Mouse (Mus musculus) hindbrain, embryonic 12.5 days (tissue): Measurements from ENCODE around the gene Olfr446. TPM values are rescaled to one million over a fixed set of nuclear protein-coding genes. Genes with fewer than 3 reads are reported as not detected.
A peak's percentile ranks its signal among the peaks of the same experiment; 100 is the strongest.

ENCODE experiments used
- ATAC-seq: fragments of 200-750 bp; cut with Nextera tagmentation; 2 replicates; pipeline ENCODE4 v1.8.0; 2017; ENCODE audit warnings: moderate TSS enrichment; ENCODE audit not compliant: low FRiP score
- H3K27ac ChIP-seq: fragments of 300-500 bp; sonication (generic); 2 replicates; pipeline ENCODE4 v1.5.1; 2016; ENCODE audit warnings: mild to moderate bottlenecking
- H3K27me3 ChIP-seq: fragments of 300-500 bp; sonication (generic); 2 replicates; pipeline ENCODE4 v1.6.1; 2016; ENCODE audit warnings: mild to moderate bottlenecking
- H3K36me3 ChIP-seq: fragments of 300-500 bp; sonication (generic); 2 replicates; pipeline ENCODE4 v1.6.1; 2016; ENCODE audit warnings: mild to moderate bottlenecking
- H3K4me1 ChIP-seq: fragments of 300-500 bp; sonication (generic); 2 replicates; pipeline ENCODE4 v1.6.1; 2016
- H3K4me2 ChIP-seq: fragments of 300-500 bp; sonication (generic); replicated peaks from 2 replicates; pipeline ENCODE4 v1.6.1; 2016; ENCODE audit warnings: mild to moderate bottlenecking
- H3K4me3 ChIP-seq: fragments of 300-500 bp; sonication (generic); 2 replicates; pipeline ENCODE4 v1.5.1; 2016; ENCODE audit warnings: mild to moderate bottlenecking
- H3K9ac ChIP-seq: fragments of 300-500 bp; sonication (generic); 2 replicates; pipeline ENCODE4 v1.6.1; 2016; ENCODE audit warnings: mild to moderate bottlenecking, moderate library complexity
- H3K9me3 ChIP-seq: fragments of 300-500 bp; sonication (generic); replicated peaks from 2 replicates; pipeline ENCODE4 v1.6.1; 2016; ENCODE audit warnings: mild to moderate bottlenecking
- WGBS: fragments of 180-500 bp; shearing (Covaris S2); methylation state at CpG from one replicate; pipeline ENCODE4 v1.1.7; 2016; 5-methylcytosine and 5-hydroxymethylcytosine counted together
- polyA plus RNA-seq: library from polyadenylated mRNA; unstranded; fragments of >200 nt; fragmentation: Nextera tagmentation; extraction: Ambion mirVana; gene quantifications from 2 replicates; pipeline ENCODE4 v1.2.1, GENCODE M21; 2016

Gene Olfr446
- polyA plus RNA-seq: not detected in 2 replicates

GRCm38 (mm10) chr6:42921077-42921476, at the start of gene Olfr446:
TSS of gene Olfr446 (plus strand) at chr6:42921377.
- no peak within 1 kb of the TSS for H3K4me3 ChIP-seq
- H3K27ac ChIP-seq: no peak within 1 kb of the TSS
- H3K36me3 ChIP-seq: no peaks in the 10 kb centered on the region
- no peaks in the 10 kb centered on the region for H3K9me3 ChIP-seq
- 66% methylated on average over 2 of the region's 2 CpGs for WGBS
- no peak within 1 kb of the TSS for H3K9ac ChIP-seq
- H3K4me2 ChIP-seq: no peak within 1 kb of the TSS
- H3K27me3 ChIP-seq: no peaks in the 10 kb centered on the region
- no peak for ATAC-seq
- H3K4me1 ChIP-seq: no peaks in the 10 kb centered on the region

- Histone ChIP-seq H3K27me3 (no peaks in the 10 kb centered on the region), H3K9ac (no peak overlapping the region), H3K4me3 (no peak overlapping the region), H3K36me3 (no peaks in the 10 kb centered on the region), H3K27ac (no peak overlapping the region), H3K9me3 (no peaks in the 10 kb centered on the region), H3K4me1 (no peaks in the 10 kb centered on the region), H3K4me2 (no peak overlapping the region)
- ATAC-seq: no peak
Measured at GRCm38 (mm10) chr6:42876323-42876722, 44.9 kb upstream of the Olfr446 start.

GRCm38 (mm10) chr6:42890141-42890540, 31.0 kb upstream of the Olfr446 start, which contains the start of gene Olfr448:
TSS of gene Olfr448 (plus strand) at chr6:42890441.
- no peak within 1 kb of the TSS for H3K4me3 ChIP-seq
- H3K9me3 ChIP-seq: no peaks in the 10 kb centered on the region
- H3K27me3 ChIP-seq: no peaks in the 10 kb centered on the region
- no peak within 1 kb of the TSS for H3K27ac ChIP-seq
- no peak within 1 kb of the TSS for H3K9ac ChIP-seq
- 94% methylated on average over 1 of the region's 1 CpGs for WGBS
- H3K4me2 ChIP-seq: no peak within 1 kb of the TSS
- ATAC-seq: no peak
- H3K36me3 ChIP-seq: no peaks in the 10 kb centered on the region
- no peaks in the 10 kb centered on the region for H3K4me1 ChIP-seq

GRCm38 (mm10) chr6:42900345-42900744, 20.8 kb upstream of the Olfr446 start:
- Histone ChIP-seq H3K36me3 (no peaks in the 10 kb centered on the region), H3K9ac (no peak overlapping the region), H3K4me3 (no peak overlapping the region), H3K9me3 (no peaks in the 10 kb centered on the region), H3K27me3 (no peaks in the 10 kb centered on the region), H3K27ac (no peak overlapping the region), H3K4me2 (no peak overlapping the region), H3K4me1 (no peaks in the 10 kb centered on the region)
- no peak for ATAC-seq
- 26% methylated on average over 1 of the region's 1 CpGs for WGBS

- no peaks in the 10 kb centered on the region for H3K9me3 ChIP-seq
- H3K4me2 ChIP-seq: no peak within 1 kb of the TSS
- no peaks in the 10 kb centered on the region for H3K36me3 ChIP-seq
- ATAC-seq: no peak
- H3K27me3 ChIP-seq: no peaks in the 10 kb centered on the region
- no peaks in the 10 kb centered on the region for H3K4me1 ChIP-seq
- no peak within 1 kb of the TSS for H3K27ac ChIP-seq
- no peak within 1 kb of the TSS for H3K4me3 ChIP-seq
- no peak within 1 kb of the TSS for H3K9ac ChIP-seq
Measured at GRCm38 (mm10) chr6:42908578-42908977, 12.6 kb upstream of the Olfr446 start, which contains the start of gene Olfr447. TSS of gene Olfr447 (plus strand) at chr6:42908878.

GRCm38 (mm10) chr6:42948767-42949166, 27.6 kb downstream of the Olfr446 start, which contains the start of gene Olfr444:
TSS of gene Olfr444 (plus strand) at chr6:42949067.
- Histone ChIP-seq H3K9me3 (no peaks in the 10 kb centered on the region; the same call in 1 of the 2 replicates), H3K36me3 (no peaks in the 10 kb centered on the region), H3K4me2 (no peak within 1 kb of the TSS), H3K9ac (no peak within 1 kb of the TSS), H3K4me1 (no peaks in the 10 kb centered on the region), H3K4me3 (no peak within 1 kb of the TSS), H3K27ac (no peak within 1 kb of the TSS), H3K27me3 (no peaks in the 10 kb centered on the region)
- ATAC-seq: no peak
- WGBS: 89% methylated on average over 1 of the region's 1 CpGs

DNA sequence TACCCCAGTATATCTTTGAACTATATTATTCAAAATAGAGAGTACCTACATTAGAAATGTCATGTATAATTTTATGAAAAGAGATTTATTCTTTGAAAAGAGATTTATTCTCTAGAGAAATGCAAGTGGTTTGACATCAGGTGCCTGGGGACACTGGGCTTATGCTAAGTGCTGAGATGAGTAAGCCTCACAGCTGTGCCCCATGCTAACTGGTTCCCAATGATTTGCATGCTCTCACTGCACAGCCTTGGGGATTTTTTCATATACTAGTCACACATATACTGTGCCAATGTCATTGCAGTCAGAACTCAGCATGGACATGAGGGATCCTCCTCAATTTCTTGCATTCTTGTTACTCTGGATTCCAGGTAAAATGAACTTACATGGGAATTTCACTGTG, 59.2 kb downstream of the Olfr446 start:
- Histone ChIP-seq H3K36me3 (no peaks in the 10 kb centered on the region), H3K4me1 (no peaks in the 10 kb centered on the region), H3K4me3 (no peak overlapping the region), H3K27ac (no peak overlapping the region), H3K9me3 (no peaks in the 10 kb centered on the region), H3K9ac (no peak overlapping the region), H3K4me2 (no peak overlapping the region), H3K27me3 (no peaks in the 10 kb centered on the region)
- 0 out of 2 replicates have a peak, but pooled peaks have one; percentile 71 for ATAC-seq

Other genes starting within 250 kb of the Olfr446 start
- 189 and 192 TPM in 2 replicates for gene Tcaf1, start 211.3 kb upstream of the Olfr446 start, polyA plus RNA-seq
- gene Olfr453, start 182.0 kb upstream of the Olfr446 start, polyA plus RNA-seq: not detected in 2 replicates
- not detected in 2 replicates for gene Olfr38, start 165.0 kb upstream of the Olfr446 start, polyA plus RNA-seq
- not detected in 2 replicates for gene Olfr452, start 136.3 kb upstream of the Olfr446 start, polyA plus RNA-seq
- not detected in 2 replicates for gene Olfr450, start 109.4 kb upstream of the Olfr446 start, polyA plus RNA-seq
- not detected in 2 replicates for gene Olfr449, start 87.0 kb upstream of the Olfr446 start, polyA plus RNA-seq
- not detected in 2 replicates for gene Olfr448, start 30.9 kb upstream of the Olfr446 start, polyA plus RNA-seq
- gene Olfr447, start 12.5 kb upstream of the Olfr446 start, polyA plus RNA-seq: not detected in 2 replicates
- gene Olfr444, start 27.7 kb downstream of the Olfr446 start, polyA plus RNA-seq: not detected in 2 replicates
- not detected in 2 replicates for gene Olfr441, start 185.0 kb downstream of the Olfr446 start, polyA plus RNA-seq
- not detected in 2 replicates for gene Olfr237-ps1, start 225.2 kb downstream of the Olfr446 start, polyA plus RNA-seq
- not detected in 2 replicates for gene Olfr437, start 241.9 kb downstream of the Olfr446 start, polyA plus RNA-seq